8 mouse cellular contexts compared by ENCODE assay signal in genomic region chr2:170133093-170133731, GRCm38 (mm10). TPM values are rescaled to one million over a fixed set of nuclear protein-coding genes. Genes with fewer than 3 reads are reported as not detected.
A peak's percentile ranks its signal among the peaks of the same experiment; 100 is the strongest.
DNase-seq lines count a peak whose midpoint lies in the region; ATAC-seq lines count a peak whose summit lies in the region.

No protein-coding gene starts in this region.

- peak overlapping the region; percentile 41 for H3K4me3 ChIP-seq in embryonic facial prominence, embryonic 12.5 days
- peak overlapping the region; percentile 29 for H3K4me3 ChIP-seq in limb, embryonic 11.5 days (ENCODE audit: low read depth, low read length)
- peak overlapping the region; percentile 39 for H3K4me3 ChIP-seq in midbrain, embryonic 12.5 days

- under 1% methylated on average over 28 of the region's 28 CpGs for WGBS in embryonic facial prominence, embryonic 12.5 days
- WGBS in limb, embryonic 11.5 days = under 1% methylated on average over 28 of the region's 28 CpGs
- WGBS in midbrain, embryonic 12.5 days = under 1% methylated on average over 28 of the region's 28 CpGs

- no peak for ATAC-seq in embryonic facial prominence, embryonic 12.5 days (ENCODE audit: insufficient number of reproducible peaks, insufficient read depth, low FRiP score, low TSS enrichment)
- ATAC-seq in limb, embryonic 11.5 days (ENCODE audit: insufficient number of reproducible peaks, low FRiP score, low TSS enrichment, low read depth) = no peak
- no peak for ATAC-seq in midbrain, embryonic 12.5 days (ENCODE audit: low FRiP score, low read depth)
- ATAC-seq in megakaryocyte-erythroid progenitor cell, adult 5-6 weeks (replicated peaks; ENCODE audit: low FRiP score, low TSS enrichment, poor library complexity, severe bottlenecking) = no peak

- H3K4me2 ChIP-seq in embryonic facial prominence, embryonic 12.5 days (replicated peaks) = peak overlapping the region; percentile 68
- peak overlapping the region; percentile 54 for H3K4me2 ChIP-seq in limb, embryonic 11.5 days (ENCODE audit: low read depth, severe bottlenecking)
- peak overlapping the region; percentile 71 for H3K4me2 ChIP-seq in midbrain, embryonic 12.5 days (replicated peaks)

- no peaks in the 10 kb centered on the region for H3K36me3 ChIP-seq in embryonic facial prominence, embryonic 12.5 days
- H3K36me3 ChIP-seq in limb, embryonic 11.5 days (ENCODE audit: control insufficient read depth, insufficient read depth, low read length) = no peaks in the 10 kb centered on the region
- no peaks in the 10 kb centered on the region for H3K36me3 ChIP-seq in midbrain, embryonic 12.5 days

- H3K4me1 ChIP-seq in embryonic facial prominence, embryonic 12.5 days = peaks cover 28% of the 10 kb centered on the region
- H3K4me1 ChIP-seq in limb, embryonic 11.5 days (ENCODE audit: control insufficient read depth, insufficient read depth, low read length) = peaks cover 14% of the 10 kb centered on the region
- peaks cover 47% of the 10 kb centered on the region for H3K4me1 ChIP-seq in midbrain, embryonic 12.5 days

- no peaks in the 10 kb centered on the region for H3K9me3 ChIP-seq in embryonic facial prominence, embryonic 12.5 days
- no peaks in the 10 kb centered on the region for H3K9me3 ChIP-seq in limb, embryonic 11.5 days (ENCODE audit: control insufficient read depth, low read length)
- H3K9me3 ChIP-seq in midbrain, embryonic 12.5 days = no peaks in the 10 kb centered on the region

- H3K27me3 ChIP-seq in embryonic facial prominence, embryonic 12.5 days = no peaks in the 10 kb centered on the region
- H3K27me3 ChIP-seq in limb, embryonic 11.5 days (ENCODE audit: control insufficient read depth, insufficient read depth, low read length) = no peaks in the 10 kb centered on the region
- H3K27me3 ChIP-seq in midbrain, embryonic 12.5 days = peaks cover 14% of the 10 kb centered on the region

- DNase-seq in adipocyte (ENCODE audit: low spot score) = peak; percentile 96
- DNase-seq in heart, adult 18-20 months = peak; percentile 91 to 94
- DNase-seq in kidney, adult 11 months = peak; percentile 68
- DNase-seq in limb, embryonic 11.5 days (ENCODE audit: low spot score) = peak; percentile 74
- DNase-seq in spleen, adult 12 weeks (ENCODE audit: low spot score) = peak; percentile 53

- peak overlapping the region; percentile 49; the same call in 1 of the 2 replicates for H3K9ac ChIP-seq in embryonic facial prominence, embryonic 12.5 days
- H3K9ac ChIP-seq in limb, embryonic 11.5 days (ENCODE audit: low read length) = peak overlapping the region; percentile 47
- peak overlapping the region; percentile 45; the same call in 1 of the 2 replicates for H3K9ac ChIP-seq in midbrain, embryonic 12.5 days (replicated peaks)

- peak overlapping the region; percentile 87 for H3K27ac ChIP-seq in embryonic facial prominence, embryonic 12.5 days
- no peak overlapping the region for H3K27ac ChIP-seq in limb, embryonic 11.5 days (replicated peaks; ENCODE audit: low read depth, low read length)
- peak overlapping the region; percentile 58; the same call in 1 of the 2 replicates for H3K27ac ChIP-seq in midbrain, embryonic 12.5 days (replicated peaks)

RNA-seq across cellular contexts. Expression of gene Zfp217, which starts 14.7 kb away (rescaled TPM):
- 4.5 and 4.9 TPM in 2 replicates for polyA plus RNA-seq in embryonic facial prominence, embryonic 12.5 days (2016; fragmentation: Nextera tagmentation; extraction: Ambion mirVana)
- 10 to 100 TPM in 1 of 2 experiments, 1 to 10 TPM in 1; 7.5 to 10.2 TPM for total RNA-seq in heart, adult 18-20 months (2021)
- polyA plus RNA-seq in limb, embryonic 11.5 days (2014; fragmentation: Nextera tagmentation; extraction: Ambion mirVana) = 4.9 and 5.2 TPM in 2 replicates
- 3.0 and 3.5 TPM in 2 replicates for polyA plus RNA-seq in midbrain, embryonic 12.5 days (2016; fragmentation: Nextera tagmentation; extraction: Ambion mirVana)
- 26.3 and 61.7 TPM in 2 replicates for total RNA-seq in megakaryocyte-erythroid progenitor cell, adult 5-6 weeks (2014; fragmentation: Nextera tagmentation)
- 16.2 and 30.3 TPM in 2 replicates for total RNA-seq in megakaryocyte-erythroid progenitor cell, adult 5-6 weeks (2017)
